In the genomic region with DNA sequence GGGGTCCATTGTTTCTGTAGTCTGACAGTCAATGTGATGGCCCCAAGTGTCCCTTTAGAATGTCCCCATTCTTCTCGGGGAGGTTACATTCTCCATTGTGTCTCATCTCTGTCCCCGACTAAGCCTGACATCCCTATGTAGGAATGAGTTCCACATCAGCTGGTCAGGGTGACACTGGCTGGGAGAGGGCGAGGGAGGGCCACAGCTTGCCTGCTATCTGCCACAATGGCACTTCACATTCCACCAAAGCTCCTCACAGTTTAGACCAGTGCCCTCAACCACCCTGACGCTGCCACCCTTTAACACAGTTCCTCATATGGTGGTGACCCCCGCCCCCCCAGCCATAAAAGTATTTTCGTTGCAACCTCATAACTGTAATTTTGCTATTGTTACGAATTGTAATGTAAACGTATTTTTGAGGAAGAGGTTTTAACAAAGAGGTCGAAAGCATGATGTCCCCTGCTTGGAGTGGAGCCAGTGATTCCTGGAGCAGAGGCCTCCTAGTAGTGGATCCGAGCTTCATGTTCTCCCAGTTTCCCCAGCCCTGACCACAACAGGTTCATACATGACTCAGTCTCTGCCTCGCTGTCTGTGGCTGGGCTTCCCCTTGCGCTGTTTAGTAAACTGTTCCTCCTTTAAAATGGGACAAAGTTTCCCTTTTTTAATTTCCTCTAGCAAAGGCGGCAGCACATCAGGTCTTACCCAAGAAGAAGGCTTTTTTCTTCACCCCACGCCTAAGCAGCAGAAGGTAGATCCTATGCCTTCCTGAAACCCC, we compare ENCODE assay signal across 12 mouse cellular contexts. TPM values are rescaled to one million over a fixed set of nuclear protein-coding genes. Genes with fewer than 3 reads are reported as not detected.
DNase-seq lines count a peak whose midpoint lies in the region; ATAC-seq and TF ChIP-seq lines count a peak whose summit lies in the region.
"Had no signal": no experiment of that assay in that cellular context is flagged by ENCODE, and none has a peak within 500 bp of the region (broad histone marks: within the 10 kb centered on the region; RNA-seq: fewer than 3 reads in every experiment).

No protein-coding gene starts in this region.

- H3K9me3 ChIP-seq in embryonic facial prominence, embryonic 13.5 days: no peaks in the 10 kb centered on the region
- no peaks in the 10 kb centered on the region for H3K9me3 ChIP-seq in forebrain, embryonic 16.5 days (ENCODE audit: control insufficient read depth, low read length)
- H3K9me3 ChIP-seq: embryonic facial prominence, embryonic 15.5 days; limb, embryonic 15.5 days had no signal

- TF ChIP-seq CTCF in kidney, adult 2 months (conservative IDR thresholded peaks at IDR 0.05; ENCODE audit: insufficient read depth, insufficient read length, low read depth, low read length): no peak
- TF ChIP-seq CTCF in spleen, adult 2 months (IDR thresholded peaks at IDR 0.05; ENCODE audit: extremely low read depth, insufficient read depth, insufficient read length, insufficient replicate concordance): no peak
- no peak for TF ChIP-seq CTCF in olfactory bulb, adult 2 months (IDR thresholded peaks at IDR 0.05; ENCODE audit: insufficient read depth, low read depth, low read length)

- no peak overlapping the region for H3K9ac ChIP-seq in embryonic facial prominence, embryonic 13.5 days
- H3K9ac ChIP-seq in forebrain, embryonic 16.5 days (replicated peaks; ENCODE audit: low read depth, low read length): no peak overlapping the region
- H3K9ac ChIP-seq: embryonic facial prominence, embryonic 15.5 days; limb, embryonic 15.5 days had no signal

- no peak overlapping the region for H3K4me2 ChIP-seq in embryonic facial prominence, embryonic 13.5 days
- no peak overlapping the region for H3K4me2 ChIP-seq in forebrain, embryonic 16.5 days (ENCODE audit: low read length)
- H3K4me2 ChIP-seq: embryonic facial prominence, embryonic 15.5 days; limb, embryonic 15.5 days had no signal

- no peaks in the 10 kb centered on the region for H3K36me3 ChIP-seq in kidney, adult 2 months (ENCODE audit: control insufficient read depth, insufficient read depth, low read length)
- H3K36me3 ChIP-seq in spleen, adult 2 months (ENCODE audit: control insufficient read depth, insufficient read depth, low read length): peaks cover 3% of the 10 kb centered on the region
- H3K36me3 ChIP-seq in embryonic facial prominence, embryonic 13.5 days: no peaks in the 10 kb centered on the region
- H3K36me3 ChIP-seq in forebrain, embryonic 16.5 days (ENCODE audit: control insufficient read depth, insufficient read depth): no peaks in the 10 kb centered on the region
- H3K36me3 ChIP-seq: embryonic facial prominence, embryonic 15.5 days; limb, embryonic 15.5 days had no signal

- H3K27ac ChIP-seq in kidney, adult 2 months (ENCODE audit: insufficient read depth, low read depth, low read length): no peak overlapping the region
- peak overlapping the region; percentile 52 for H3K27ac ChIP-seq in spleen, adult 2 months (ENCODE audit: insufficient read depth, low read length)
- 0 out of 2 replicates have a peak overlapping the region, but pooled peaks have one; percentile 52 for H3K27ac ChIP-seq in embryonic facial prominence, embryonic 13.5 days
- peak overlapping the region; percentile 31 for H3K27ac ChIP-seq in olfactory bulb, adult 2 months (ENCODE audit: insufficient read depth, low read depth, low read length)
- H3K27ac ChIP-seq in forebrain, embryonic 16.5 days (ENCODE audit: low read length): no peak overlapping the region
- H3K27ac ChIP-seq: embryonic facial prominence, embryonic 15.5 days had no signal

- no peak for TF ChIP-seq POLR2A in kidney, adult 2 months (IDR thresholded peaks at IDR 0.05; ENCODE audit: low read depth, low read length)
- no peak for TF ChIP-seq POLR2A in spleen, adult 2 months (IDR thresholded peaks at IDR 0.05; ENCODE audit: low read depth, low read length)
- TF ChIP-seq POLR2A in olfactory bulb, adult 2 months (IDR thresholded peaks at IDR 0.05; ENCODE audit: insufficient read depth, low read depth, low read length): no peak

- 81% methylated on average over 14 of the region's 14 CpGs for WGBS in kidney, adult 2 months
- 39% methylated on average over 14 of the region's 14 CpGs for WGBS in spleen, adult 2 months
- 75% methylated on average over 14 of the region's 14 CpGs for WGBS in embryonic facial prominence, embryonic 13.5 days
- 77% methylated on average over 14 of the region's 14 CpGs for WGBS in olfactory bulb, adult 2 months
- WGBS in forebrain, embryonic 16.5 days: 71% methylated on average over 14 of the region's 14 CpGs

- H3K4me3 ChIP-seq in kidney, adult 2 months (ENCODE audit: insufficient read depth, low read depth, low read length): no peak overlapping the region
- no peak overlapping the region for H3K4me3 ChIP-seq in spleen, adult 2 months (ENCODE audit: extremely low read depth, insufficient read depth, insufficient read length)
- H3K4me3 ChIP-seq in embryonic facial prominence, embryonic 13.5 days: no peak overlapping the region
- no peak overlapping the region for H3K4me3 ChIP-seq in olfactory bulb, adult 2 months (ENCODE audit: insufficient read depth, low read depth, low read length)
- H3K4me3 ChIP-seq in forebrain, embryonic 16.5 days (replicated peaks; ENCODE audit: low read length): no peak overlapping the region
- H3K4me3 ChIP-seq: embryonic facial prominence, embryonic 15.5 days; limb, embryonic 15.5 days had no signal

- peaks cover 4% of the 10 kb centered on the region; the same call in 1 of the 2 replicates for H3K4me1 ChIP-seq in kidney, adult 2 months (ENCODE audit: control insufficient read depth, insufficient read depth, low read length)
- peaks cover 61% of the 10 kb centered on the region for H3K4me1 ChIP-seq in spleen, adult 2 months (ENCODE audit: control insufficient read depth, insufficient read depth, insufficient read length)
- peaks cover 47% of the 10 kb centered on the region for H3K4me1 ChIP-seq in embryonic facial prominence, embryonic 13.5 days
- H3K4me1 ChIP-seq in olfactory bulb, adult 2 months (ENCODE audit: control insufficient read depth, insufficient read depth, low read length): peaks cover 35% of the 10 kb centered on the region
- H3K4me1 ChIP-seq in forebrain, embryonic 16.5 days (replicated peaks; ENCODE audit: control insufficient read depth, insufficient read depth, low read length): peaks cover 13% of the 10 kb centered on the region

- H3K27me3 ChIP-seq in kidney, adult 2 months (replicated peaks; ENCODE audit: control insufficient read depth, insufficient read depth, low read length): no peaks in the 10 kb centered on the region
- H3K27me3 ChIP-seq in spleen, adult 2 months (ENCODE audit: control insufficient read depth, insufficient read depth, low read length): no peaks in the 10 kb centered on the region
- H3K27me3 ChIP-seq in embryonic facial prominence, embryonic 13.5 days: no peaks in the 10 kb centered on the region
- H3K27me3 ChIP-seq in forebrain, embryonic 16.5 days (replicated peaks; ENCODE audit: control insufficient read depth, insufficient read depth, low read length): no peaks in the 10 kb centered on the region
- H3K27me3 ChIP-seq: embryonic facial prominence, embryonic 15.5 days; limb, embryonic 15.5 days had no signal

- ATAC-seq in embryonic facial prominence, embryonic 13.5 days (ENCODE audit: insufficient number of reproducible peaks, insufficient read depth, low FRiP score, low TSS enrichment, low read depth): no peak
- no peak for ATAC-seq in forebrain, embryonic 16.5 days
- ATAC-seq: activated CD4-positive, CD25-positive, alpha-beta regulatory T cell, adult 4 months had no signal

- peak; percentile 29 for DNase-seq in kidney, adult 2 months
- DNase-seq in kidney, adult 11 months: no peak
- DNase-seq in spleen, adult 2 months (ENCODE audit: low read depth in 1 of 2, low spot score in 2 of 2): no peak
- DNase-seq in spleen, postnatal 10 days (ENCODE audit: low spot score in 2 of 2): no peak
- no peak for DNase-seq in gastrocnemius, adult 8-10 months (ENCODE audit: low spot score in 2 of 2)
- DNase-seq: right cerebral cortex, postnatal 14 days had no signal

RNA-seq across cellular contexts. Expression of gene St6gal1, which starts 47.4 kb away (rescaled TPM):
- 9.1 and 10.1 TPM in 2 replicates for polyA plus RNA-seq in kidney, adult 2 months (2012; rRNA removed)
- polyA plus RNA-seq in spleen, adult 2 months (2012; rRNA removed): 30.5 and 33.1 TPM in 2 replicates
- polyA plus RNA-seq in embryonic facial prominence, embryonic 13.5 days (2015; fragmentation: Nextera tagmentation; extraction: Ambion mirVana): 17.2 and 19.6 TPM in 2 replicates
- polyA plus RNA-seq in olfactory bulb, adult 2 months (2012; ENCODE audit: insufficient read depth, insufficient read length, low replicate concordance, missing spikeins): not detected in 2 replicates
- polyA plus RNA-seq in forebrain, embryonic 16.5 days (2015; fragmentation: Nextera tagmentation; extraction: Ambion mirVana): 50.4 and 61.7 TPM in 2 replicates
- 1 to 10 TPM; 1.6 to 4.1 (median 3.4) TPM for total RNA-seq in gastrocnemius, adult 8-10 months (2022)

Comparison
In these comparisons a context has a peak if more than half of its experiments do, and no peak if none do; other contexts are left out.
1. H3K27ac ChIP-seq: peak in spleen, adult 2 months (single experiment), embryonic facial prominence, embryonic 13.5 days (single experiment) and olfactory bulb, adult 2 months (single experiment); none in kidney, adult 2 months (single experiment) and forebrain, embryonic 16.5 days (single experiment).